Mouse (Mus musculus): ENCODE data around the gene Nr0b2. TPM values are rescaled to one million over a fixed set of nuclear protein-coding genes. Genes with fewer than 3 reads are reported as not detected.
A peak's percentile ranks its signal among the peaks of the same experiment; 100 is the strongest.

Nr0b2 gene
- polyA plus RNA-seq, 1 experiment from 2014 or later, result not detected

GRCm38 (mm10) chr4:133569291-133570065 is 16.3 kb downstream of the Nr0b2 start:
- Histone ChIP-seq H3K36me3 (replicated peaks) (no peaks in the 10 kb centered on the region), H3K27me3 (no peaks in the 10 kb centered on the region), H3K4me2 (no peak overlapping the region), H3K4me3 (replicated peaks) (no peak overlapping the region), H3K9ac (no peak overlapping the region), H3K4me1 (peaks cover 5% of the 10 kb centered on the region; the same call in 1 of the 2 replicates), H3K9me3 (no peaks in the 10 kb centered on the region), H3K27ac (no peak overlapping the region)
- ATAC-seq (ENCODE audit: low FRiP score), result no peak
- WGBS, result 84% methylated on average over 10 of the region's 10 CpGs

- Histone ChIP-seq H3K36me3 (replicated peaks) (no peaks in the 10 kb centered on the region), H3K9ac (no peak overlapping the region), H3K27ac (no peak overlapping the region), H3K4me1 (peaks cover 6% of the 10 kb centered on the region), H3K4me3 (replicated peaks) (no peak overlapping the region), H3K4me2 (no peak overlapping the region), H3K27me3 (no peaks in the 10 kb centered on the region), H3K9me3 (no peaks in the 10 kb centered on the region)
- no peak for ATAC-seq (ENCODE audit: low FRiP score)
- 65% methylated on average over 10 of the region's 10 CpGs for WGBS
These were observed 16.9 kb downstream of the Nr0b2 start for GRCm38 (mm10) chr4:133570066-133570466.

- 8% methylated on average over 44 of the region's 44 CpGs for WGBS
- peak; percentile 96 for ATAC-seq (ENCODE audit: low FRiP score)
- peak within 1 kb of the TSS; percentile 93 for H3K4me2 ChIP-seq
- peaks cover 16% of the 10 kb centered on the region for H3K4me1 ChIP-seq
- peaks cover 12% of the 10 kb centered on the region for H3K36me3 ChIP-seq (replicated peaks)
- peak within 1 kb of the TSS; percentile 93 for H3K27ac ChIP-seq
- H3K4me3 ChIP-seq (replicated peaks), result peak within 1 kb of the TSS; percentile 99
- H3K9me3 ChIP-seq, result no peaks in the 10 kb centered on the region
- H3K27me3 ChIP-seq, result no peaks in the 10 kb centered on the region
- H3K9ac ChIP-seq, result peak within 1 kb of the TSS; percentile 90
These were observed 21.1 kb downstream of the Nr0b2 start, which contains the start of gene Gpatch3 for GRCm38 (mm10) chr4:133574070-133574842. Gpatch3 (plus strand) TSS chr4:133574745.

GRCm38 (mm10) chr4:133574843-133575202 is 21.6 kb downstream of the Nr0b2 start:
- Histone ChIP-seq H3K4me2 (peak overlapping the region; percentile 93), H3K4me3 (replicated peaks) (peak overlapping the region; percentile 99), H3K9me3 (no peaks in the 10 kb centered on the region), H3K4me1 (peaks cover 16% of the 10 kb centered on the region), H3K27me3 (no peaks in the 10 kb centered on the region), H3K9ac (peak overlapping the region; percentile 90), H3K27ac (peak overlapping the region; percentile 93), H3K36me3 (replicated peaks) (peaks cover 18% of the 10 kb centered on the region)
- WGBS, result under 1% methylated on average over 41 of the region's 41 CpGs
- ATAC-seq (ENCODE audit: low FRiP score), result no peak; the same call in 1 of the 2 replicates

- Histone ChIP-seq H3K27ac (no peak overlapping the region), H3K4me1 (peaks cover 16% of the 10 kb centered on the region), H3K27me3 (no peaks in the 10 kb centered on the region), H3K9ac (no peak overlapping the region), H3K9me3 (no peaks in the 10 kb centered on the region), H3K4me2 (no peak overlapping the region), H3K4me3 (replicated peaks) (no peak overlapping the region), H3K36me3 (replicated peaks) (peaks cover 43% of the 10 kb centered on the region)
- 80% methylated on average over 12 of the region's 12 CpGs for WGBS
- no peak for ATAC-seq (ENCODE audit: low FRiP score)
These were observed 24.8 kb downstream of the Nr0b2 start for GRCm38 (mm10) chr4:133577983-133578382.

GRCm38 (mm10) chr4:133583690-133584058 is 30.5 kb downstream of the Nr0b2 start:
- H3K27ac ChIP-seq, result peak overlapping the region; percentile 57; the same call in 1 of the 2 replicates
- H3K4me1 ChIP-seq, result peaks cover 16% of the 10 kb centered on the region
- peak; percentile 30; the same call in 1 of the 2 replicates for ATAC-seq (ENCODE audit: low FRiP score)
- peak overlapping the region; percentile 100 for H3K4me2 ChIP-seq
- no peaks in the 10 kb centered on the region for H3K27me3 ChIP-seq
- H3K9me3 ChIP-seq, result no peaks in the 10 kb centered on the region
- H3K4me3 ChIP-seq (replicated peaks), result peak overlapping the region; percentile 87
- H3K9ac ChIP-seq, result peak overlapping the region; percentile 75
- peaks cover 66% of the 10 kb centered on the region for H3K36me3 ChIP-seq (replicated peaks)
- WGBS, result 67% methylated on average over 6 of the region's 6 CpGs

- H3K27me3 ChIP-seq, result no peaks in the 10 kb centered on the region
- 1% methylated on average over 65 of the region's 65 CpGs for WGBS
- peak; percentile 84 for ATAC-seq (ENCODE audit: low FRiP score)
These were observed 31.1 kb downstream of the Nr0b2 start, which contains the start of gene Gpn2 for GRCm38 (mm10) chr4:133584059-133584951. Gpn2 (plus strand) TSS chr4:133584362.

GRCm38 (mm10) chr4:133592570-133592969 is 39.4 kb downstream of the Nr0b2 start:
- Histone ChIP-seq H3K27ac (no peak overlapping the region), H3K27me3 (peaks cover 6% of the 10 kb centered on the region; the same call in 1 of the 2 replicates), H3K4me3 (replicated peaks) (no peak overlapping the region), H3K36me3 (replicated peaks) (peaks cover 59% of the 10 kb centered on the region), H3K9ac (no peak overlapping the region), H3K9me3 (no peaks in the 10 kb centered on the region), H3K4me2 (no peak overlapping the region), H3K4me1 (no peaks in the 10 kb centered on the region)
- 32% methylated on average over 7 of the region's 7 CpGs for WGBS
- no peak for ATAC-seq (ENCODE audit: low FRiP score)

More at GRCm38 (mm10) chr4:133584059-133584951, 31.1 kb downstream of the Nr0b2 start, which contains the start of gene Gpn2:
- Histone ChIP-seq H3K27ac (peak within 1 kb of the TSS; percentile 61; the same call in 1 of the 2 replicates), H3K4me1 (peaks cover 16% of the 10 kb centered on the region), H3K9ac (peak within 1 kb of the TSS; percentile 75), H3K36me3 (replicated peaks) (peaks cover 66% of the 10 kb centered on the region), H3K4me2 (peak within 1 kb of the TSS; percentile 100), H3K4me3 (replicated peaks) (peak within 1 kb of the TSS; percentile 87), H3K9me3 (no peaks in the 10 kb centered on the region)

- peaks cover 35% of the 10 kb centered on the region for H3K27me3 ChIP-seq
- H3K27ac ChIP-seq, result no peak overlapping the region
- H3K4me1 ChIP-seq, result peaks cover 13% of the 10 kb centered on the region
- H3K9me3 ChIP-seq, result no peaks in the 10 kb centered on the region
- no peak overlapping the region for H3K9ac ChIP-seq
- H3K36me3 ChIP-seq (replicated peaks), result peaks cover 29% of the 10 kb centered on the region
- WGBS, result 75% methylated on average over 7 of the region's 7 CpGs
- no peak overlapping the region for H3K4me3 ChIP-seq (replicated peaks)
- no peak overlapping the region for H3K4me2 ChIP-seq
- no peak for ATAC-seq (ENCODE audit: low FRiP score)
These were observed 42.4 kb downstream of the Nr0b2 start for GRCm38 (mm10) chr4:133595538-133595937.

GRCm38 (mm10) chr4:133596084-133596483 is 42.9 kb downstream of the Nr0b2 start:
- ATAC-seq (ENCODE audit: low FRiP score), result no peak
- Histone ChIP-seq H3K27me3 (peaks cover 40% of the 10 kb centered on the region), H3K9ac (no peak overlapping the region), H3K4me3 (replicated peaks) (no peak overlapping the region), H3K4me2 (no peak overlapping the region), H3K4me1 (peaks cover 13% of the 10 kb centered on the region), H3K9me3 (no peaks in the 10 kb centered on the region), H3K27ac (no peak overlapping the region), H3K36me3 (replicated peaks) (peaks cover 24% of the 10 kb centered on the region)
- 86% methylated on average over 6 of the region's 6 CpGs for WGBS

GRCm38 (mm10) chr4:133598616-133599015 is 45.4 kb downstream of the Nr0b2 start:
- H3K4me3 ChIP-seq (replicated peaks), result no peak overlapping the region
- WGBS, result 59% methylated on average over 4 of the region's 4 CpGs
- peaks cover 17% of the 10 kb centered on the region for H3K4me1 ChIP-seq
- no peaks in the 10 kb centered on the region for H3K9me3 ChIP-seq
- H3K27ac ChIP-seq, result no peak overlapping the region
- H3K27me3 ChIP-seq, result peaks cover 66% of the 10 kb centered on the region
- ATAC-seq (ENCODE audit: low FRiP score), result no peak
- peaks cover 1% of the 10 kb centered on the region; the same call in 1 of the 2 replicates for H3K36me3 ChIP-seq (replicated peaks)
- no peak overlapping the region for H3K9ac ChIP-seq
- H3K4me2 ChIP-seq, result peak overlapping the region; percentile 83; the same call in 1 of the 2 replicates
